Mouse (Mus musculus) brain, adult 2 months (tissue): ENCODE data around the gene Nod2.

ENCODE experiments used
- DNase-seq: peaks from one replicate; pipeline ENCODE4 v3.0.0; 2011; ENCODE audit warnings: low read depth, low spot score

The Nod2 gene

DNA sequence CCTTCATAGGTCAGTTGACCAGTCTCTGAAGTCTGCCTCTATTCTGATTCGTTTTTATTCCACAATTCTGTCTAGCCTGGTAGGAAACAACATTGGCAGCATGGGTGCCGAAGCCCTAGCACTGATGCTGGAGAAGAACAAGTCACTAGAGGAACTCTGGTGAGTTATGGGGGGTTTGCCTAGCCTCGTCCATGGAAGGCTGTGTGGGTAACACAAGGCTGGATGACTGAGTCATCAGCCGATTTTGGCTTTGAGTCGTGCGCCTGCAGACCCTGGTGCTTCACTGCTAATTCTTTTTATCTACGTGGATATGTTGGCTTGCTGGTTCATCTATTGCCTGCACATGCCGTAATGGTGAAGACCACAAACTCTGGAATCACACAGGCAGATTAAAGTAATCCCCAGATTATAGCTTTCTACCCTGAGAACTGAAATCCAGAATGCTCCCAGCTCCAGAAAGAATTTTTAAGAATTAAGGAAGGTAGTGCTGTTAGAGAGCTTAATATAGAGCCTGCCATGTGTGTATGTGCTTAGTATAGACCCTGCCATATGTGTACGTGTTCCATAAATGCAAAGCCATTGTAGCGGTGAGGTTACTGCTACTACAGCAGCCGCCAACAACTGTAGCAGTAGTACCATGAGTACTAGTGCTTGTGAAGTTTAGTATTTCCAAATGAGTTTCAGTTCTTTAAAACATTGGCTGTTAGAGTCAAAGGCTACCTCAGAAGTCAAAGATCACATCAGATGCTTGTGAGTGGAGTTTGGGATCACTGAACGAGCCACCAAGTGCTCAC is 28.5 kb downstream of the Nod2 start:
- DNase-seq = peak; percentile 55

DNA sequence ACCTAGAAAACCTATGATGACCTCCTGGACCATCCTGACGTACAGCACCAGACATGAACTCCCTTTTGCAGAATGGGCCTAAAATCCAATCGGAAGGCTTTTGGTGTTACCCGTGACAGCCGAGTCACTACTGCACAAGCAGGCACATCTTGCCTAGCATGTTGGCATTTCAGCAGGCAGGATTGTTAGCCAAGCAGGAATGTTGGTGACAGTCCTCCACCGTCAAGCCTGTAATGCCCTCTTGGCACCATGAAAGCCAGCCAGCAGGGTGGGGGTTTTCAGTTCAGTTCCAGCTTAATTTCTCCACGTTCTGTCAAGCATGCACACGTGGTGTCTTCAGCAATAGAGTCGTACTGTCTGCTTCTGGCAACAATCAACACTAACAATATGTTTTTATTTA is 30.0 kb downstream of the Nod2 start:
- DNase-seq = no peak

DNA sequence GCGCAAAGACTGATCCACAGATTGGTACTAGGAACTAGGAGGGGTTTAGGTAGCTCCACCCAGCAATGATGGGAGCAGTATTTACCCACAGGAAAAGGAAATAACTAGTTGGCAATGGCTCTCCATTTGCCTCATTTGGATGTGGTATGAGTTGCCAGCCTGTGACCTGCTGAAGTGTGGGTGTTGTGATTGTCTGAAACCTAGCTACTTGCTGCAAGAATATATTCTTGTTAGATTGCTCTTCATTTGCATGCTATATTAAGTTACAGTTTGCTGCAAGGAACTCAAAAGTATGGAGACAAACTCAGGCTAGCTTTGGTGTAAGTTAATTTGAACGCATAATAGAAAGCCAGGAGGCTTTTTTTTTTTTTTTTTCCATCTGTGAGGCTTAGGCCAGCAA is 33.5 kb downstream of the Nod2 start:
- peak; percentile 63 for DNase-seq

DNA sequence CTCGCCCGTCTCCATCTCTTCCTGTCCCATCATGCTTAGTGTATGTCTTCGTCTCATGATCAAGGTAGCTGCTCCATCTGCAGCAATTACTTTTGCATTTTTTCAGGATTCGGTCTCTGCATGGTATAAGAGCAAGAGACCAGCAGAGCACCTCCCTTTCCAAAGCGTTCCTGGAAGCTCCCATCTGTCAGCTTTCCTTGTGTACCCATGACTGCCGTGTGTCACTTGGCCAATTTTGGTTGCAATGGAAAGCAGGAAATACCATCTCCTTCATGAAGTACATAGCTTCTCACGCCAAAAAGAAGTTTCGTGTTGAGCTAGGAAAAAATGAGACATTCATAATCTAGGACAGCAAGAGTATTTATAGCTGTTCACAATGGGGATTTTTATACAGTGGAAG is 33.9 kb downstream of the Nod2 start:
- peak; percentile 84 for DNase-seq

DNA sequence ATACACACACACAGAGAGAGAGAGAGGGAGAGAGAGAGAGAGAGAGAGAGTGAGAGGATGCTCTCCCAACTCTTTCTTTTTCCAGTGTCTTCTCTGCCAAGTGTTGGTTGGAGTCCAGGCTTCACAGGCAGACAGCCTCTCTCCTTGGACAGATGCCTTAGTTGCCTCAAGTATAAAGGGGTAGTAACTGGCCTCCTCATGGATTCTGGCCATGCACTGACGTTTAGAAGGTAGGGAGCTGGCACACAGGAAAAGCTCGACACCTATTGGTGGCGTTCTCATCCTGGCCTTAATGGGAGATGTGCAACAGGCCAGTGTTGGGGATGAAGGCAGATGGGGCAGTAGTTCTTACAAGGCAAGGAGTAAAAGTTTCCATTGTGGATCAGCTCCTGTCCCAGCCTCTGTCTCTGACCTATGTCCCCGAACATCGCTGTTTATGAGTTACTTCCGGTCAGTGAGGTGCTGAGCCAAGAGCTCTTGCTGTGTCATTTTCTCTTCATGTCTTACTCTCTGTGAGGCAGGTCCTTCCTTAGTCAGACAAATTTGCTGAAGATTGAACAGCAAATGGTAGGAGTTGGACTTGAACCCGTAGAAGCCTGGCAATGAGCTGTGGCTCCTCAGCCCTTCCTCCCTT is 36.7 kb downstream of the Nod2 start:
- peak; percentile 47 for DNase-seq

DNA sequence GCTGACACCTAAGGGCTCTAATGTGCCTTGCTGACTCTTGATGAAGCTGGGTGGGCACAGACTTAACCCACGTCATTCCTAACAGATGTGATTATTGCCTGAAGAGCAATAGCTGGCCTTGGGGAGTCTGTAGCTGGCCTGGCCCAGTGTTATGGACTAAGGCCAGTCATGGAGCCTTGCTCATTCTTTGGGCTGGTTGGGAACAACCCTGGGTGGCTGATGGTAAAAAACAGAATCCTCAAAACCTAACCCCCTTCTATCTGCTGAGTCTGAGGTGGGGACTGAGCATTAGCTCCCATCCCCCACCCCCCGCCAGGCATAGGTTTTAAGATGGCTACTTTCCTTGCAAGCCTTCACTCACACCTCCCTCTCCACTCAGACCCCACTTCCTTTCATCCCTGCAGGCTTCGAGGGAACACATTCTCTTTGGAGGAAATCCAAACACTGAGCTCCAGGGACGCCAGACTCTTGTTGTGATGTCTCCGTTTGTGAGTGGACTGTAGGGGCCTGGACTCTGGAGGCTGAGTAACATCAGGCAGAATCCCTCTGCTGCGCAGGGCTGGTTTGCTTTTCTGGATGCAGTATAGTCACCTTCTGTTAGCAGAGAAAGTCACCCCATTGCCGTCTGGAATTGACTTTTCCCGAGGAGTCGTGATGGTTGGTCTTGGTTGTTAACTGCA is 39.3 kb downstream of the Nod2 start:
- no peak for DNase-seq

DNA sequence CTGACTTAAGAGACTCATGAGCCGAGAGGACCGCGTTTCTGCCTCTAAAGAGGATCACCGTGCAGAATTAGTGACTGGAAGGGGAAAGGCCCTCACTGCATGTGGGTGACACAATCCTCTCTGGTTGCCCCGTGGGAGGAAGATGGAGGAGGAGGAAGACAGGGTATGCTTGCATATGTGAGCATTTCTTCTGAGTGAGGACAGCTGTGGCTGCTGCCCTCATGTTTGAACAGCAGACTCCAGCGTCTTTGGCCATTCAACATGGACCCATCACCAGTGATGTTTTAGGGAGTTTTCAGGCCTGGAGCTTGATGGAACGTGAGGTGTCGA is 39.8 kb downstream of the Nod2 start:
- no peak for DNase-seq

DNA sequence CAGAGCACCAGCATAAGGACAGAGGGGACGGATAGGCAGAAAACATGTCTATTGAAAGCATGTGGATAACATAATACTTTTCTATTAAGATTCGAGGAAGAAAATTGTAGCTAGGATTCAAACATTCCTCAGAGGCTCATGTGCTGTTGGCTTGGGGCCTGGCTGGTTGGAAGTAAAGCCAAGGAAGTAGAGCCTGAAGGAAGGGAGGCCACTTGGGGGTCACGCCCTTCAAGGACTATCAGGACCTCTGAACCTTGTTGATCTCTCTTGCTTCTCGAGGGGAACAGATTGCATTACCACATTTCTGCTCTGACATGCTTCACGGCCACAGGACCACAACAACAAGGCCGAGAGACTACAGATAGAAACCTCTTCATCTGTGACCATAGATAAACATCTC is 42.0 kb downstream of the Nod2 start:
- DNase-seq = no peak

GRCm38 (mm10) chr8:88689891-88690290 is 42.8 kb downstream of the Nod2 start:
- no peak for DNase-seq

DNA sequence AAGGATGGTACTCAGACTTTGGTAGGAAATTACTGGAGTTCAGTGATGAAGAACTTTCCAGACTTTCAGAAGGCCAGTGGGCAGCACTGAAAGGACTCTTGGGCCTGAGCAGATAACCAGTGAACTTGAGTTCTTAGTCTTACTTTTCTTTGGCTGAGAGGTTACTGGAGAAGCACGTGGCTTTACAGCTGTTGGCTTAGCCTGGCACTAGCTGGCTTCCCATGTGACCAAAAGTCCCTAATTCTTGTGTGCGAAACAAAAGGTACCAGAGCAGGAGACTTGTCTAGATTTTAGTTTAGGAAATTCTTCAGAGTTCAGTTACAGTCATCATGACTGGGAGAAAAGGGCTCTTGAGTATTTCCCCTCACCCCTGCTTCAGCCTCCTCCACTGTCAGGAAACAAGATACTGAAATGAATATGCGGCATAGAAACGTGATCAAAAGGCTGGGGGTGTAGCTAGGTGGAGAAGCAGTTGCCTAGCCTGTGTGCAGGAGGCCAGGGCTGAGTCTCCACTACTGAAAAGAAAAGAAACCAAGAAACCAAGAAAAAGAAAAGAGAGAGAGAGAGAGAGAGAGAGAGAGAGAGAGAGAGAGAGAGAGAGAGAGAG is 44.3 kb downstream of the Nod2 start:
- DNase-seq = no peak

- DNase-seq = no peak
Observed at GRCm38 (mm10) chr8:88691961-88692360, 44.8 kb downstream of the Nod2 start.

GRCm38 (mm10) chr8:88692866-88693265 is 45.8 kb downstream of the Nod2 start:
- DNase-seq = no peak

GRCm38 (mm10) chr8:88693376-88693775 is 46.3 kb downstream of the Nod2 start:
- no peak for DNase-seq

DNA sequence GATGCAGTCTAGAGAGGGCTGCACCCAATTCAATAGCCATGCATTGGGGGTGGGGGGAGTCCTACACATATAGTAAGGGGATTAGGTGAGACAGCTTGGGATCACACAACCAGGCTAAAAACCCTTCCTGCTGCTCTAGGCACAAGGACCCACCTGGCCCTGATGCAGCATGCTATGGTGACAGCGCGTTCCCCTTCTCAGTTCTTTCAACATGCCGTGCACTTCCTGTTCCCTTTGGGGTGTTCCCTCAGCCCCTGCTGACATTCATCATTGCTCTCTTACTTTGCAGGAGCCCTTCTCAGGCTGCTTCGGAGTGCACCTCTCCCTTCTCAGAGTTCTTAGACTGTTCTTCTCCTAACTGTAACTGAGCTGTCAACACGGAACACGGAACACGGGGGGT is 47.2 kb downstream of the Nod2 start:
- DNase-seq = no peak

- DNase-seq = no peak
Observed at GRCm38 (mm10) chr8:88696228-88696627, 49.1 kb downstream of the Nod2 start.

DNA sequence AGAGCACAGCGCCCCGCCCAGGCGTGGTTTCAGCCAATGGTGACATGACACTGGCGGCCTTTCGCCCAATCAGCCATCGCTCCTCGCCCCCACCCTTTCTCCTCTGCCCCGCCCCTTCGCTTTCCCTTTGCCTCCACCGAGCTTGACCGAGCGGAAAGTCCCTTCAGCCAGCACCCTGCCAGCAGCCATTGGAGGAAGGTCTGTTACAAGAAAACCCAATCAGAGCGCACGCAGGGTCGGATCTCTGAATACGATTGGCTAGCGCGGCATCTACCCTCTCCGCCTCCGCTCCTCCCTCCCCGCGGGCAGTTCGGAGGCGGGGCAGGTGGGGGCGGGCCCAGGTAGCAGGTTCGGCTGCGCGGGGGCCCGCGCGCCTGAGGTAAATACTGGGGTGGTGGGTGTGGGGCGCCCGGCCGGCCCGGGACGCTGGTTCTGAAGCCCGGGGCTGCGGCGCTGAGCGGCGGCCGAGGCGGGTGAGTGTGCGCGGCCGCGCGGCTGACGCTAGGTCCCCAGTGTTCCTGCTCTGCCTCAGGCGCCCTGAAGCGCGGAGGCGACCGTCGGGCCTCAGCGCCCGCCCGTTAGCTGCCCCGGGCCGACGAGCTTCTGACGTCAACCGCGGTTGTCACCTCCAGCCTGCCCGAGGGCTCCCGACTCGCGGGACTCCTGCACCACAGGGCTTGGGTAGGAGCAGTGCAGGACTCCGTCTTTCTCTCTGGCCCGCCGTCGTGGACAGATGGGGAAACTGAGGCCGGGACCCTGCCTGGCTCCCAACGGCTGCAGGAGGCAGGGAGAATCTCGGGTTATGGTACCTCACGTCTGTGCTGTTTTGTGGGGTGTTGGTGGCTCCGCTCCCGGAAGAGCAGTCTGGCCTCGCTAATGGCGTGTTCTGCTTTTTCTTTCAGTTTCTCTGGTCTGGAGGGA is 49.9 kb downstream of the Nod2 start, which contains the start of gene Cyld:
Gene Cyld (plus strand): TSS at position 308 of the 921 bp plus-strand sequence.
- DNase-seq = peak; percentile 100

GRCm38 (mm10) chr8:88697642-88698031 is 50.5 kb downstream of the Nod2 start:
- DNase-seq = peak; percentile 58

GRCm38 (mm10) chr8:88698048-88698447 is 50.9 kb downstream of the Nod2 start:
- DNase-seq = peak; percentile 56

- DNase-seq = peak; percentile 77
Observed at GRCm38 (mm10) chr8:88701611-88702010, 54.5 kb downstream of the Nod2 start.

DNA sequence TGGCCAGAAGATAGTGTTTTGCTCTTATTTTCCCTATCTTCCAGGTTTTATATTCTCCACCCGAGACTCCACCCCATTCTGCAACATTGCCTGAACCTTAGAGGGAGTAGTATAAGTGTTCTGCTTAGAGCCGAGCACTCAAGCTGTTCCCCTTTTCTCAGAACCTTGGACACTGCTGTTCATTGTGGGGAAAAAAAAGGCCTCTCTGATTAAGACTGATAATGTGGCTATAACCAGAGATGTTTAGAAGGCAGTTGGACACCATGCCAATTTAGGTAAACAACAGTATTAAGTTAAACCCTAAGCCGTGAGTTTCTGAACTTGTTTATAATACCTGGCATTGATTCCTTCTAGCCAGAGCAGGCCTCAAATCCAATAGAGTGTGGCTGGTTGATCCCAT is 55.7 kb downstream of the Nod2 start:
- no peak for DNase-seq

DNA sequence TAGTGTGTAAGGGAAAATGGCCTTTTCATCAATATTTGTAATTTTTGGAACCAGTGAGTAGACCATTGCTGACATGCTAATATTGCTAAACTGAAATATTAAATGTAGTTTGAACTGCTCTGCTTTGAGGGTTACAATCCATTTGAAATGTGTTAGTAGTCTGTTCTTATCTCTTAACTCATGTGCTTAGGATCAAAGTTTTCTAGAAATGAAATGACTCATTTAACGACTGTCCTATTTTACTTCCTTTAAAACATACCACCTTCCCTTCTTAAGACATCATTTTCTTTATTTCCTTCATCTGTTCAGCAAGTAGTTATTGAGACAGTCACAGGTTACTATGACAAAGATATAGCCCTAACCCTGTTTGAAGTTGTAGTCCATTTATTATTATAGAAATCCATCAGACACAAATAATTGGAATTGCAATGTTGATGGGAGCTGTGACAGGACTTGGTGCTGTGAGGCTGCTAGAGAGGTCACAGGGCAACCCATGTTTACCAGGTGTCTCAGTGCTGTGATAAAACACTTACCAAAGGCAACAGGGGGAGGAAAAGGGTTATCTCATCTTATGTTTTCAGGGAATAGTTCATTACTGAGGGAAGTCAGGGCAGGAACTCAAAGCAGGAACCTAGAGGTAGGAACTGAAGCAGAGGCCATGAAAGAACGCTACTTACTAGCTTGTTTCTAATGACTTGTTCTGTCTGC is 76.3 kb downstream of the Nod2 start:
- no peak for DNase-seq
